Mouse (Mus musculus): ENCODE measurements around the gene Smim13.

DNA sequence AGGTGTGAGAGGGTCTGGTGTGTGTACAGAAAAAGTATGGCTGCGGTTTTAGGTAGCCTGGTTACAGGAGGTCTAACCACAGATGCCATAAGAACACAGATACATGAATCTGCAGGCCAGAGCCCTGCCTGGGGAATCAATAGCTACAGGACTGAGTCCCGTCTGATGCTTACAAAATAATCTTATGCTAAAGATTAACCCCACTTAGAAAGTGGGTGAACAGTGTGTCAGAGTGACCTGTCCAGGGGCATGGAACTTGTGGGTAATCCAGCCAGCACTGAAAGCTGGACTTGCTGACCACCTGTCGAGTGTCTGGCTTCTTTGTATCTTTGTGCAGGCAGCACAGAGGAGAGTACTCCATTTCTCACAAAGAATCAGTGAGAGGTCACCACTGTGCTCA lies 33.4 kb upstream of the Smim13 start:
- no peak for TF ChIP-seq CTCF (IDR thresholded peaks at IDR 0.05; ENCODE audit: low read depth)
- no peak for TF ChIP-seq EP300 (optimal IDR thresholded peaks at IDR 0.05)

Measured in stomach, postnatal 0 days (tissue).